Mouse (Mus musculus) intestine, embryonic 14.5 days (tissue): ENCODE results near the gene Plagl2. TPM values are rescaled to one million over a fixed set of nuclear protein-coding genes. Genes with fewer than 3 reads are reported as not detected.

Experiments
- ATAC-seq: fragments of 200-750 bp; cut with Nextera tagmentation; replicated peaks from 2 replicates; pipeline ENCODE4 v1.8.0; 2017; ENCODE audit warnings: low read depth, moderate number of reproducible peaks, moderate TSS enrichment, moderate library complexity; ENCODE audit not compliant: low FRiP score, low TSS enrichment
- DNase-seq: peaks from one replicate; pipeline ENCODE4 v3.0.0-alpha.2; 2018; ENCODE audit warnings: low spot score
- H3K27ac ChIP-seq: fragments of 300-500 bp; sonication (generic); 2 replicates; pipeline ENCODE4 v1.5.1; 2014; ENCODE audit warnings: low read depth, mild to moderate bottlenecking, control low read depth
- H3K27me3 ChIP-seq: fragments of 300-500 bp; sonication (generic); replicated peaks from 2 replicates; pipeline ENCODE4 v1.6.1; 2014; ENCODE audit warnings: low read length, control low read depth; ENCODE audit not compliant: control insufficient read depth, insufficient read depth
- H3K36me3 ChIP-seq: fragments of 300-500 bp; sonication (generic); 2 replicates; pipeline ENCODE4 v1.6.1; 2014; ENCODE audit warnings: low read length, control low read depth; ENCODE audit not compliant: control insufficient read depth, insufficient read depth
- H3K4me1 ChIP-seq: fragments of 300-500 bp; sonication (generic); replicated peaks from 2 replicates; pipeline ENCODE4 v1.6.1; 2014; ENCODE audit warnings: low read length, control low read depth, mixed read lengths; ENCODE audit not compliant: control insufficient read depth, insufficient read depth
- H3K4me2 ChIP-seq: fragments of 300-500 bp; sonication (generic); 2 replicates; pipeline ENCODE4 v1.6.1; 2014; ENCODE audit warnings: low read length
- H3K4me3 ChIP-seq: fragments of 300-500 bp; sonication (generic); 2 replicates; pipeline ENCODE4 v1.5.1; 2014; ENCODE audit warnings: low read depth, low read length, control low read depth, mixed read lengths
- H3K9ac ChIP-seq: fragments of 300-500 bp; sonication (generic); 2 replicates; pipeline ENCODE4 v1.6.1; 2014; ENCODE audit warnings: mild to moderate bottlenecking, low read length
- H3K9me3 ChIP-seq: fragments of 300-500 bp; sonication (generic); 2 replicates; pipeline ENCODE4 v1.6.1; 2016; ENCODE audit warnings: low read length, control low read depth; ENCODE audit not compliant: control insufficient read depth
- WGBS: fragments of 180-500 bp; shearing (Covaris S2); extraction: QIAGEN DNeasy Blood & Tissue Kit; methylation state at CpG from one replicate; pipeline ENCODE4 v1.1.7; 2014; 5-methylcytosine and 5-hydroxymethylcytosine counted together
- polyA plus RNA-seq: library from polyadenylated mRNA; unstranded; fragments of >200 nt; fragmentation: Nextera tagmentation; extraction: Ambion mirVana; gene quantifications from 2 replicates; pipeline ENCODE4 v1.2.1, GENCODE M21; 2014

The Plagl2 gene
- polyA plus RNA-seq, 1 experiment from 2014 or later, result 49.2 TPM

GRCm38 (mm10) chr2:153191242-153191641 is 50.0 kb downstream of the Plagl2 start:
- Histone ChIP-seq H3K9me3 (no peaks in the 10 kb centered on the region), H3K4me1 (no peaks in the 10 kb centered on the region), H3K4me2 (no peak overlapping the region), H3K4me3 (no peak overlapping the region), H3K27me3 (no peaks in the 10 kb centered on the region), H3K36me3 (peaks cover 96% of the 10 kb centered on the region), H3K27ac (no peak overlapping the region), H3K9ac (no peak overlapping the region)
- DNase-seq (no peak), ATAC-seq (no peak)
- WGBS, result 84% methylated on average over 2 of the region's 2 CpGs

GRCm38 (mm10) chr2:153187848-153188247 is 53.4 kb downstream of the Plagl2 start:
- peaks cover 99% of the 10 kb centered on the region for H3K36me3 ChIP-seq
- DNase-seq (no peak), ATAC-seq (no peak)
- no peak overlapping the region for H3K4me3 ChIP-seq
- no peak overlapping the region for H3K9ac ChIP-seq
- H3K27ac ChIP-seq, result no peak overlapping the region
- H3K4me2 ChIP-seq, result no peak overlapping the region
- WGBS, result 73% methylated on average over 2 of the region's 2 CpGs
- H3K4me1 ChIP-seq, result no peaks in the 10 kb centered on the region
- no peaks in the 10 kb centered on the region for H3K27me3 ChIP-seq
- H3K9me3 ChIP-seq, result no peaks in the 10 kb centered on the region

GRCm38 (mm10) chr2:153186176-153186591 is 55.0 kb downstream of the Plagl2 start:
- Histone ChIP-seq H3K4me3 (no peak overlapping the region), H3K4me1 (no peaks in the 10 kb centered on the region), H3K27ac (no peak overlapping the region), H3K27me3 (no peaks in the 10 kb centered on the region), H3K4me2 (no peak overlapping the region), H3K9ac (no peak overlapping the region), H3K36me3 (peaks cover 96% of the 10 kb centered on the region), H3K9me3 (no peaks in the 10 kb centered on the region)
- WGBS, result 72% methylated on average over 2 of the region's 2 CpGs
- no peak for DNase-seq
- ATAC-seq, result no peak

- Histone ChIP-seq H3K4me2 (no peak overlapping the region), H3K4me1 (no peaks in the 10 kb centered on the region), H3K27ac (no peak overlapping the region), H3K4me3 (no peak overlapping the region), H3K27me3 (no peaks in the 10 kb centered on the region), H3K9ac (no peak overlapping the region), H3K9me3 (no peaks in the 10 kb centered on the region), H3K36me3 (peaks cover 57% of the 10 kb centered on the region)
- WGBS, result 80% methylated on average over 3 of the region's 3 CpGs
- ATAC-seq (no peak), DNase-seq (no peak)
Measured at GRCm38 (mm10) chr2:153179961-153180360, 61.3 kb downstream of the Plagl2 start.

- Histone ChIP-seq H3K4me2 (no peak overlapping the region), H3K4me3 (no peak overlapping the region), H3K36me3 (peaks cover 50% of the 10 kb centered on the region), H3K9ac (no peak overlapping the region), H3K4me1 (no peaks in the 10 kb centered on the region), H3K9me3 (no peaks in the 10 kb centered on the region), H3K27ac (no peak overlapping the region), H3K27me3 (no peaks in the 10 kb centered on the region)
- ATAC-seq (no peak), DNase-seq (no peak)
- 76% methylated on average over 10 of the region's 10 CpGs for WGBS
Measured at GRCm38 (mm10) chr2:153179126-153179860, 61.9 kb downstream of the Plagl2 start.

Other genes starting within 250 kb of the Plagl2 start
- gene Pdrg1, start 226.0 kb downstream of the Plagl2 start, polyA plus RNA-seq, result 53.9 and 59.6 TPM in 2 replicates
- 0.08 TPM in 1 of 2 replicates, not detected in the other for gene Xkr7, start 209.6 kb downstream of the Plagl2 start, polyA plus RNA-seq
- 1.4 and 2.4 TPM in 2 replicates for gene Ccm2l, start 175.5 kb downstream of the Plagl2 start, polyA plus RNA-seq
- 4.5 and 4.7 TPM in 2 replicates for gene Hck, start 133.0 kb downstream of the Plagl2 start, polyA plus RNA-seq
- gene Tm9sf4, start 80.1 kb downstream of the Plagl2 start, polyA plus RNA-seq, result 86.8 and 93.7 TPM in 2 replicates
- gene Tspyl3, start 16.0 kb downstream of the Plagl2 start, polyA plus RNA-seq, result 9.6 and 11.3 TPM in 2 replicates
- gene Pofut1, start 107 bp upstream of the Plagl2 start, polyA plus RNA-seq, result 14.1 and 15.1 TPM in 2 replicates
- 5.5 and 6.6 TPM in 2 replicates for gene Kif3b, start 50.0 kb upstream of the Plagl2 start, polyA plus RNA-seq
- 15.6 and 17.0 TPM in 2 replicates for gene Asxl1, start 104.4 kb upstream of the Plagl2 start, polyA plus RNA-seq